Mouse (Mus musculus) MEL-GATA-1-ER (cell line): Measurements from ENCODE around the gene Gm7137.
"Not testable (repeated sequence)": the region's sequence is repeated elsewhere in the genome, so short reads cannot be mapped to it uniquely, and the experiment has no call there.

Experiments
- DNase-seq: peaks from one replicate; pipeline ENCODE4 v3.0.0-alpha.2; 2012; ENCODE audit warnings: low read depth; ENCODE audit errors: extremely low read depth

Gene Gm7137

GRCm38 (mm10) chr10:77752312-77752711, 35.7 kb downstream of the Gm7137 start:
- not testable (repeated sequence) for DNase-seq

- DNase-seq: not testable (repeated sequence)
Measured at GRCm38 (mm10) chr10:77751254-77751653, 36.7 kb downstream of the Gm7137 start, which contains the start of gene Gm9736. Gene Gm9736, minus strand, starts transcription at chr10:77751354.

DNA sequence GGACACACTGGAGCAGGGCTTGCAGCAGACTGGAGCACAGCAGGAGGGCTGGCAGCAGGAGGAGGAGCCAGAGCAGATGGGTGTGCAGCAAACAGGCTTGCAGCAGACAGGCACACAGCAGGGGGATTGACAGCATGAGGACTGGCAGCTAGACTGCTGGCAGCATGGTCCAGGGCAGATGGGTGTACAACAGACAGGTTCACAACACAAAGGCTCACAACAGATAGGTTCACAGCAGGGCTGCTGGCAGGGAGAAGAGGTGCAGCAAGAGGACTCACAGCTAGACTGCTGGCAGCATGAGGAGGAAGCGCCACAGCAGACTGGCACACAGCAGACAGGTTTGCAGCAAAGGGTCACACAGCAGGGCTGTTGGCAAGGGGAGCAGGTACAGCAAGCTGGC, 37.3 kb downstream of the Gm7137 start:
- not testable (repeated sequence) for DNase-seq

DNA sequence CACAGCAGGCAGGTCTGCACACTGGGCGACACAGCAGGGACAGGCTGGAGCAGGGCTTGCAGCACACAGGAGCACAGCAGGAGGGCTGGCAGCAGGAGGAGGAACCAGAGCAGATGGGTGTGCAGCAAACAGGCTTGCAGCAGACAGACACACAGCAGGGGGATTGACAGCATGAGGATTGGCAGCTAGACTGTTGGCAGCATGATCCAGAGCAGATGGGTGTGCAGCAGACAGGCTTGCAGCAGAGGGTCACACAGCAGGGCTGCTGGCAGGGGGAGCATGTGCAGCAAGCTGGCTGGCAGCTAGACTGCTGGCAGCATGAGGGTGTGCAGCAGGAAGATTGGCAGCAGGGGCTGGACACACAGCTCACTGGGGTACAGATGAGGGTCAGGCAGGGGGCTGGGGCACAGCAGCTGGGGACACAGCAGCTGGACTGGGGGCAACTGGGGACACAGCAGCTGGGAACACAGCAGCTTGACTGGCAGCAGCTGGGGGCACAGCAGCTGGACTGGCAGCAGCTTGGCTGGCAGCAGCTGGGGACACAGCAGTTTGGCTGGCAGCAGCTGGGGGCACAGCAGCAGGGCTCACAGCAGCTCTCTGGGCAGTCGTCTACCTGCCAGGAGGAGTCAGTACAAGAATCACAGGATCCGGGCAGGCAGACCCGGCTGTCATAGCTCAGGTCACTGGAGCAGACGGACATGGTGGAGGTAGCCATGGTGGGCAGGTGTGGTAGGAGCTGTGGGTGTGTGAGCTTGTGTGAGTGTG, 45.9 kb downstream of the Gm7137 start, which contains the start of gene Gm18596:
Gene Gm18596, minus strand, starts transcription at position 715 of the 765 bp plus-strand sequence.
- DNase-seq: not testable (repeated sequence)

- DNase-seq: no peak
Measured at GRCm38 (mm10) chr10:77738929-77739328, 49.1 kb downstream of the Gm7137 start.
